Mouse (Mus musculus): ENCODE measurements around the gene Bad. TPM values are rescaled to one million over a fixed set of nuclear protein-coding genes. Genes with fewer than 3 reads are reported as not detected.
"Not testable (repeated sequence)": the region's sequence is repeated elsewhere in the genome, so short reads cannot be mapped to it uniquely, and the experiment has no call there.

Bad gene
- 10 to 100 TPM; 21.1 to 22.4 TPM for total RNA-seq (2021)
- long read RNA-seq, experiment 1, transcript Bad-202 (4 exons, 990 nt), result major isoform, 17 of 23 reads
- long read RNA-seq, experiment 1, partial matches to known transcripts, result 2 of 23 reads
- long read RNA-seq, experiment 1, other reads (novel, unspliced or antisense), result 3 of 23 reads
- long read RNA-seq, experiment 2, transcript Bad-202 (4 exons, 990 nt), result major isoform, 11 of 20 reads
- long read RNA-seq, experiment 2, partial matches to known transcripts, result 2 of 20 reads
- long read RNA-seq, experiment 2, other reads (novel, unspliced or antisense), result 4 of 20 reads

DNA sequence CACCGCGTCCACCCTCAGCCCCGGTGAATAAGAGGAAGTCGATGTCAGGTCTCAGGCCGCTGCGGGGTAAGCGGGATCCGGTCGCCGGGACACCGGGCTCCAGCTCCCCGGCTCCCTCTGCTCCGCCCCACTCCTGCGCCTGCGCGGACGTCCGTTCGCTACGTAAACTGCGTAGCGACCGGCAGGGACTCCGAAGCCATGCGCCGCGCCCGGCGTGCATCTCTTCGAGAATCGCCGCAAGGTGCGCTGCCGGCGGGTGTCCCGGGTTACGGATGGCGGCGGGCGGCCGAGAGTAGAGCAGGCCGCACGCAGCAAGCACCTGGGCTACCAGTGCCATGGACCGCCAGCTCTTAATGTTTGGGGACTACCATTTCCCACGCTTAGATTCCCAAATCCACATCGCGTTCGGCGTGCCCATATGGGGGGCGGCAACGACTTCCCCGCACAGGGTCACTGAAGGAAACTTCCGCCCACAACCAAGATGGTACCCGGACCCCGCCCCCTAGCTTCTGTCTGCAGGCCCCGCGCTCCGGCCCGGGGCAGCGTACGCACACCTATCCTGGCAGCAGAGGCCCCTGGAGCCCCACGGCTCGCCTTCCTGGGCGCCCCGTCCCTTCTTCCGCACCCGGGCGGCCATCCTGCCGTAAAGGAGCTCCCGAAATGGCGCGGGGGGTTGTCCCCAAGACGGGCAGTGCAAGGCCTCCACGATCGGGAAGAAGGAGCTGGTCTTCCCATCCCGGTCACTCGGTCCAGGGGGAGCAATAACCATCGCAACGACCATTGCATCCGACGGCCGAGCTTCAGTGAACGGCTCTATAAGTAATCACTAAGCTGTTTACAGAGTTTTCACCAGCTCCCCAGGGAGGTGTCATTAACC lies at the start of gene Bad:
TSS of gene Bad (plus strand) at position 490 of the 877 bp plus-strand sequence.
- peak; percentile 94 to 98 for DNase-seq

DNA sequence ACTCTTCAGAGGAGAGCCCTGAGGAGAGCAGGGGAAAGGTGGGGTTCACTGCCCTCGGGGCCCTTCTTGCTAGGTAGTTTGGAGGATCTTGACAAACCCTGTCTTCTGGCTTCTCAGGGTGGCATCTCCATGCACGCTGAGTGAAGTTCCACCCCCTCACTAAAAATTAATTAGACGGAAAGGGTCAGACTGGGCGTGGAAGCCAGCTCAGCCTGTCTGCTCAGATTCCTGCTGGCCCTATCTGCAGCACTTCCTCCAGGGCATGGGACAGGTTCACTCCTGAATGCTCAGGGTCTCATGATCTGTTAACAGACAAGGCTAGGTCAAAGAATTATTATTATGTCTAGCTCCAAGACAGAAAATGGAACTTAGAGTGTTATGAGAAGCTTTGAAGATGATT lies 49.1 kb upstream of the Bad start:
- no peak for DNase-seq

DNA sequence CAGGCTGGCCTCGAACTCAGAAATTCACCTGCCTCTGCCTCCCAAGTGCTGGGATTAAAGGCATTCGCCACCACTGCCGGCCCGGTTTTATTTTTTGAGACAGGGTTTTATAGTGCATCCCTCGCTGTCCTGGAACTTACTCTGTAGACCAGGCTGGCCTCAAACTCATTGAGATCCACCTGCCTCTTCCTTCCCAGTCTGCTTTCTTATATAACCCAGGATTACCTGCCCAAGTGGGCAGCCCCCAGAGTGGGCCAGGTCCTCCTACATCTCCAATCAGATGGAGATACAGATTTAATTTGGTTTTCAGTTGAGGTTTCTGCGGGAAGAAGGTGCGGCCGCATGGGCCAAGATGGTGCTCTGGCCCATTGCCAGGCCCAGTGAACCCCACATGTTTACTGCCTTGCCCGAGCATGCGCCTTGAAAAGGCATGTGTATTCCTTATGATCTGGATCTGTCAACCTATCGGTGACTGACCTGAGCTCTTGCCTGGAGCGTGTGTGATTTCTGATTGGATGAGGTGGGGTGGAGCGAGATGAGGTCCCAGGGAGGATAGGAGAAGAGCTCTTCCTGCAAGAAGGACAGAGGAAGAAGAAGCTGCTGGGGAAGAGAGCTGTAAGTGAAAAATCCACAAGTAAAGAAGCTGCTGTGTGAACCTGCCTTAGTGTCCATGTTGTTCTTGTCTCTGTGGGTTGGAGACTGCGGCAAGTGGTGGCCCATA lies 47.8 kb upstream of the Bad start:
- no peak for DNase-seq

DNA sequence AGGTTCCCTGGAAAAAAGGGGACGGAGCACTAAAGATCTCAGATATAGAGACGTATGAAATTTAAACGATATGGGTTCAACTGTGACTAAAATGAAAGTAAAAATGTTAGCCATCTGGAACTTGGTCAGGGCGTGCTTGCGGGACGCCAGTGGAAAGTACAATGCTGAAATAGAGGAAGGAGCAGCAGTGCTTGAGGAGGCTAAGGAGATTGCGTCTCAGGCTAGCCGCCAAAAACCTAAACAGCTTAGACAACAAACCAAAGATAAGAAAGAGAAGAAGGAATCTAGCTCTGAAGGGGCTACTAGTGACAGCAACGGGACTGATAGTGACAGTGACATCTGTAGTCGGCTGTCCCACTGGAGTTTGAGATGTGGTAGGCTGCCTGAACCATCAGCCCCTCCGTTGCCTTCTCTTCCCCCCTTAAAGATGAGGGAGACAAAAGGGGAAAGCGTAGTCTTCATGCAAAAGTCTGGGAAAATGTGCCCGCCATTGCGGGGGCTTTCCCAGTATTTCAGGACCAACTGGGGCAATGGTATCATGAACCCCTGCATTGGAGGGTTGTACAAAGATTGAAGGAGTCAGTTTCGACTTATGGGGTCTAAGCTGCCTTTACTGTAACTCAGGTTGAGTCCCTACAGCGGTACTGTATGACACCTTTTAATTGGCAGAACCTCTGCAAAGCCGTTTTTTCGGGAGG lies 45.9 kb upstream of the Bad start:
- DNase-seq, result not testable (repeated sequence)

DNA sequence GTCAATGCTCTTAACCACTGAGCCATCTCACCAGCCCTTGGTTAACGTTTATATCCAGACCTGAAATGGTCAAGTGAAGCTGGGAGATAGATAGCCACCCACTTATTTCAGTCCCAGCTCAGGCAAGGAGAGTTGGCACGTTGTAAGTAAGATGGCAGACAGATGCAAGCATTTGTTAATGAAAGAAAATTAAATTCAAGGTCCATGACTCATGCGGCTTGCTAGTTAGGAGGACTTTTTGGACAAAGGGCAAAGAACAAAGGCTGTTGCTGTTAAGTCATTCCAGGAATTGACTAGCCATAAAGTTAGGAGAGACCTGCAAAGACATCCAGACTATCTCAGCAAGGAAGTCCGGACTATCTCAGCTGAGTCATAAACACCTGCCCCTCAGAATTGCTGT lies 42.0 kb upstream of the Bad start:
- DNase-seq, result no peak

DNA sequence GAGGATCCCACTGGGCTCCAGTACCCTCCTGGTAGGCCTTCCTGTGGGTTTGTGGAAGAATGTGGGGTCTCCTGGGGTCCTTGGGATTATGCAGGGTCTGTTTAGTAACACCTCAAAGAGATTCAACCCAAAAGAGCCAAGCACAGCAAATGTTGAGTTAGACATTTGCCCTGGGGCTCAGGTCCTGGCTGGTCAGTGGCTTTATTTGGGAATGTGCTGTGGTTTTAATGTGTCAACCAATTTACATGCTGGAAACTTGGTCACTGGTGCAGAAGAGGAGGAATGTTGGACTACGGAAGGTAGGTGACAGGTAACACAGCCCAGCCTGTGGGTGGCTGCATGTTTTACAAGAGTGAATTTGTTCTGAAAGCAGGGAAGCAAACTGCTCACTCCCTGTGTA lies 38.6 kb upstream of the Bad start:
- DNase-seq, result no peak

DNA sequence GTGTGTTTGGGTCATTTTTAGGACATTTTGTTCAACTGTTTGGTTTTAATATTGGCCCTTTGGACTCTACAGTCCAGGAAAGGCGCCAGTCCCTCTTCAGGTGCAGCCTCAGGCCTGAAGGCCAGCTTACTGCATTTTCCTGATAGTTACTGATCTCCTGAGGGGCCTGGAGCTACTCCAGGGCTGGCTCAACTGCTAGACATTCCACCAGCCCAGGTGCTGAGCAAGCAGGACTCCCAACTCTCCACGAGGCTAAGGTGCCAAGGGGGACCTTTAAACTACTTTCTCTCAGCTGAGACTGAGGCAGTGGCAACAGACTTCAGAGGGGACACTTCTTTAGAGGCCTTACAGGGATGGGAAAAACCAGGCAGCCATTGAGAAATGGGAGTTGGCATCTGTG lies 36.8 kb upstream of the Bad start:
- no peak for DNase-seq

DNA sequence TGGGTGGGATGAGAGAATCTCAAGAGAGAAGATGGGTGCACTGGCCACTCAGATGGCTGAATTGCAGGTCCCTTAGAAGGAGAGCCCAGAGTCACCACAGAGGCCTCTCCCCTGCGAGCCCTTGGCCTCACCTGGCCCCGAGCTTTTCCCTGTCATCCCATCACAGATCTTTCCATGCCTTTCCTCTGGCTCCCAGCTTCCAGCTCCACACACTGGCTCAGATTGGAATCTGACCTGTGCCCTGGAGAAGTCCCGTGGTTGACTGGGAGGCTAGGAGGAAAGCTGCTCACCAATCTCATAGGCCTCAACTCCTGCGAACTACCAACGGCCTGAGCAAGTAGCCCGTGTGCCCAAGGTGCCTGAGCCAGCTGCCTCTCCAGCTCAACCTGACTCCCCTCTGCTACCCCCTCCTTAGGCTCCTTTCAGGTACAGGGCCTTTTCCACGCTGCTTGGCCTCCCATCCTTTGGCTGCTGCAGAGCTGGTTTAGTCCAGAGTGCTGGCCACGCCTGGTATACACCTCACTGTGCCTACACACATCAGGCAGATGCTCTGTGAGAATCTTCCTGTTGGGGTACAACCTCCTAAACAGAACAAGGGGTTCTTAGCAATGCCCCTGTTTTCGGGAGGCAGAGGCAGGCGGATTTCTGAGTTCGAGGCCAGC lies 36.0 kb upstream of the Bad start:
- DNase-seq, result no peak

DNA sequence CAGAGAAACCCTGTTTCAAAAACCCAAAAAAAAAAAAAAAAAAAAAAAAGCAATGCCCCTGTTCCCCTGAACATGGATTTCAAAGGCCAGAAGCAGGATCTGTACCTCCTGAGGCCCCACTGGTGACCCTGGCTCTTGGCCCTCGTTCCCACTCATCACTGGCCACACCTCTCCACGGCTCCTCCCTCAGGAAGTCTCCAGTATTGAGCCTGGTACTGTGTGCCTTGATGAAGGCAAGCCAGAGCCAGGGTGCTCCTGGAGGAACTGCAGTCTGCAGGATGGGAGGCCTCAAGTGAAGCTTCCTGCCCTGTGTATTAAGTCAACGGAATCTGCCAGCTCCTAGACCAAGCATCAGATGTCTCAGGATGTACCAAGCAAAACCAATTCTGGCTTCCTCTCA lies 35.5 kb upstream of the Bad start:
- DNase-seq, result no peak

DNA sequence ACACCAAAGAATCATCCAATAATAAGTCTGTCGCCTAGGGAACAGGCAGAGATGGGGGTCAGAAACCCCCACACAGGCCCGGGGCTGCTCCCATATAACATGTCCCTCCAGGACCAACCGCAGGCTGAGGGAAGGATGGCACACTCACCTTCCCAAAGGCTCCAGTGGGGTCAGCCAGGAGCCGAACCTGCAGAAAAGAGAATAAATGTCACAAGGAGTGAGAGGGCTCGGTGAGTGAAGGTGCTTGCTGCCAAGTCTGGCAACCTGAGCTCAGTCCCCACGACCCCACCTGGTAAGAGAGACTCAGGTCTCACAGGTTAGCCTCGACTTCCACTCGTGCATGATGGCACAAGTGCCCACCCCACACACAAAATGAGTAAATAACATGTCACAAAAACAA lies 34.6 kb upstream of the Bad start:
- DNase-seq, result no peak

DNA sequence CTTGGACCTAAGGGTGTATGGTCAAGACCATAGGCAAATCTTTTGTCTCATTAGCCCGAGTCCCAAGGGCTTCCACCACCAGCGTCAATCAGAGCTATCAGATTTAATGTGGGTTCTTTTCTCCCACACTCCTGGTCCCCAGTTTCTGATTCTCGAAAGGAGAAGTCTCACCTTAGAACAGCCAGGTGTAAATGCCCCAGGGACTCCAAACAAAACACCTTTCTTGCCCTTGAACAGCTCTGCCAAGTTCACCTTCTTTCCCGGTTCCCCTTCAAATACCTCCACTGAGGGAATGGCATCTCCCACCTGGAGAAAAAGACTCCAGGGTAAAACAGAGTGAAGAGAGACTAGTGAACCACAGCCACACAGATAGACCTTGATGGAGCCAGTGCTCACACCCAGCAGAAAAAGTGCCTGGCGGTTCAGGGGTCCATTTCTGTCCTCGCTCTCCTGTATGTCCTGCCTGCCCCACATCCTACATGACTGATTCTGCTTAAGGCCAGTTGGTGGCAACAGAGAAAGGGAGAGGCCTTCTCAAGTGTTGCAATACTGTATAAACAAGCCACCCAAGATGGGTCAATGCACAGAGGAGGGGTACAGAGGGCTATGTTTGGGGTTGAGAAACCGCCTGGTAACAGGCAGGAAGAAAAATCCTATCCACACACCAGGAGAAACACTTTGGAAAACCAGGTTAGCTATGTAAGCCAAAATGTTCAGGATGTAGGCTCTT lies 33.7 kb upstream of the Bad start:
- DNase-seq, result no peak

DNA sequence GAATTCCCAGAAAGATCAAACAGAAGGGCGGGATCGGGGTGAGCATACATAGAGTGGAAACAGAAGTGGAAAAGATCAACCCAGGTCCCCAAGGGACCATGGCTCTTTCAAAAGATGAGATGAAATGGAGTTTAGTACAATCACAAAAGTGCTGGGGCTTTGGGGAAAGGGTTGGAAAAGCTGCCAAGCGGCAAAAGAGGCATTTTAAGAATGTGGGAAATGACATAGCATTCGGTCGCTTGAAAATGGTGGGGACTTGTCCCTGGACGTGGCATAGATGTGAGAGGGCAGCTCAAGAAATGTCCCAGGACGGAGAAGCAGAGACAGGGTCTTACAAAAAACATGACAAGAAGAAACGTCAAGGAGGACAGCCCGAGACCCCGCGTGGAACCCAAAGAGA lies 32.6 kb upstream of the Bad start:
- DNase-seq, result no peak

DNA sequence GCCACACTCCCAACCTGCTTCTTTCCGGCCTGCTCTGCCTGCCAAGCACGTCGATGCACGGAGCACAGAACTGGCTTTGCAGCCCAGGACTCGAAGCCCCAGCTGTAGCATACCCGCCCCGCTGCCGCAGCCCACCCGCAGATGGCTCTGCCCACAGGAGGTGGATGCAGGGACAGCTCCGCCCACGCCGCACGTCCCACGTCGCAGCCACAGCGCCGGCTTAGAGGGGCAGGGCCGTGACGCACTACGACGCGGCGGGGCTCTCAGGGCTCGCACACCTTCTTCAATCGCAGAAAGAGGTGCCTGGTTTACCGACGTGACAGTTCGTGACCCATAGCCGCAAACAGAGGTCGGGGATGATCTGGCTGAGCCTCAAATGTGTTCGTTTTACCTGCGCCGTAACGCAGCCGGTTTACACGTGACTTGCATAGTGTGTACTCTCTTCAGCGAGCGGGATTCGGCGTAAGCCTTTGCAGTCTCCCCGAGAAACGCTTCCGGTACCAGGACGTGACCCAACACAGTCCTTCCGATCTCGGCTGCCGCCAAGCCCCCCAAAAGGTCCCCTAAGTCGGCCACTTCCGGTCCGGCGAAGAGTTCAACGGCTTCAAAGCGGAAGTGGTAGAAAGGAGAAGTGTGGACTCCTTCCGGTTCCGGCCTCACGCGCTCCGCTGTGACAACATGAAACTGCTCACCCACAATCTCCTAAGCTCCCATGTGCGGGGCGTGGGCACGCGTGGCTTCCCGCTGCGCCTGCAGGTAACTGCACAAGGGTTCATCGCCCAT lies 32.0 kb upstream of the Bad start, which contains the start of the genes Trmt112 and Prdx5:
TSS of gene Trmt112 (plus strand) at position 192 of the 783 bp plus-strand sequence.
TSS of gene Prdx5 (minus strand) at position 600 of the 783 bp plus-strand sequence.
- DNase-seq, result peak; percentile 90 to 94

DNA sequence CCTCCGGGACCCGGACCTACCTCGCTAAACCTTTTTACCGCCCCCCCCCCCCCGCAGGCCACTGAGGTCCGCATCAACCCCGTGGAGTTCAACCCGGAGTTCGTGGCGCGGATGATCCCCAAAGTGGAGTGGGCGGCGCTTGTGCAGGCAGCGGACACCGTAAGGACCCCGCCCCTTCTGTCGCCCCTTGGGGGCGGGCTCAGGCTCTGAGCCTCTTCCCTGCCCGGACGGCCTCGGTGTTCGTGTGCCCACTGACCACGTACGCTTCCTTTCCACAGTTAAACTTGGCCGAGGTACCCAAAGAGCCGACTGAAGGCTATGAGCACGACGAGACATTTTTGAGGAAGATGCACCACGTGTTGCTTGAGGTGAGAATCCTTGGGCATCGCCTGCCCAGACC lies 31.4 kb upstream of the Bad start:
- peak in 1 of 2 experiments; percentile 64 for DNase-seq

DNA sequence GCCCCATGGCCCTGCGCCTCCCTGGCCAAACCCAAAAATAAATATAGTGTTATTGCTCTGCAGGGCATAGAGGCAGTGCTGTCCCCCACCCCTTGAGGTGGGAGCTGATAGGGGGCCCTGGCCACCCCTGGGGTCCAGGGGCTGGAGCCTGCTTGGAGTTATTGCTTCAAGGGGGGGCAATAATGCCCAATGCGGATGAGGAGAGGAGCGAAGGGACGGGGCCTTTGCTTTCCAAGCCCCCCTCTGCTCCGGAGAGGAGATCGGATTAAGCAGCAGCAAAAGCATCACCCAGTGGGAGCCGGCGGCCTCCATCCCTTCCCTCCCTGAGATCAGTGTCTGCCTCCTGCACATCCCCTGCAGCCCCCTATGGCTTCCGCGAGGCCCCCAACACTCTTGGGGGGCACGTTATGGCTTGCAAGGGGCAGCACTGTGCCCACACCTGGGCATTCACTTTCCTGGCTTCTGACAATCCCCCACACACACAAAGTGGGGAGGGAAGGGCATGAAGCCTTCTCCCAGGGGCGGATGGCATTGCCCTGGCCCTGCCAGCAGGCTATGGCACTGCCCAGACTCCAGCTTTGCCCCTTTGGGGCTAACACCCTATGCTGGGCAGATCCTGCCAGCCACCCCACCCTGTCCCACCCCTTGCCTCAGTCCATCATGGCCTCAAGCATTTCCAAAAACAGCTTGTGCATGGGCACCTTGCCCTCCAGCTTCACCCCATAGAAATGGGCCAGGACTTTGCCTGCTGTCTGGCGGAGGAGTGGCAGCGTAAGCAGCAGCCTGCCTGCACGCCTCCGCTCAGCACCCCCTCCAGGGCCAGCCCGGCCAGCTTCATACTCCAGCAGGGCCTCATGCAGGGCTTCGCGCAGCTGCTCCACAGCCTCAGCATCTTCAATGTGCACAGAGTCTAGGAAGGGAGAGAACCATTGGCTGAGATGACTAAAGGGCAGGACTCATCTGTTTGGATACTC lies 30.3 kb upstream of the Bad start:
- DNase-seq, result peak in 1 of 2 experiments; percentile 1

DNA sequence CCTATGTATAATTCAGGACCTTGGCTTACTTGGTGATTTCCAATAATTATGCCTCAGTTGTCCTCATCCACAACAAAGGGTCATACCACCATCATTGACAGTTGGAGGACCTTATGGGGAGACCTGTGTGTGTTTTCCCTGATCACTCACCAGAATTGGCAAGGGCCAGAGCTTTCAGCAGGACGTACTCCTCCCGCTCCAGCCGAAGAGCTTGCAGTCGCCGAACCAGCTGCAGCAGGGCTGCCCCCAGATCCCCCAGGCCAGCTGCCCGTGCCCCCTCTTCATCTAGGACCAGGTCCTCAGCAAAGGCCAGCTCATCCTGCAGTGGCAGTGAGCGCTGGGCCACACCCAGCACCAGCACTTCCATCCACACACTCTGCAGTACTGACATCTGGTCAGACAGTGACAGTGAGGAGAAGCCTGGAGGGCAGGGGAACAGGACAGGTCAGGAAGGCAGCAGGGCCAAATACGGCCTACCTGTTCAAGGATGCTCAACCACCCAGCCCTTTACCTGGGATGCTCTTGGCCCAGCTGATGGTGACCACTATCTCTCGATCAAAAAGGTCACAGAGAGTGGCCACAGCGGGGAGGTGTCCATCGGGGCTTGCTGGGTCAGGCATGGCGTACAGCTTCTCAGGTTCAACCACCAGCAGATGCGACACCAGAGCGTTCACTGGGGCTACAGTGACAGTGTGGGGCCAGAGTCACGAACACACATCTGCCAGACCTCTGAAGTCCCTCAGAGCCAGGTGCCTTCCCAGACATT lies 29.3 kb upstream of the Bad start:
- no peak for DNase-seq

DNA sequence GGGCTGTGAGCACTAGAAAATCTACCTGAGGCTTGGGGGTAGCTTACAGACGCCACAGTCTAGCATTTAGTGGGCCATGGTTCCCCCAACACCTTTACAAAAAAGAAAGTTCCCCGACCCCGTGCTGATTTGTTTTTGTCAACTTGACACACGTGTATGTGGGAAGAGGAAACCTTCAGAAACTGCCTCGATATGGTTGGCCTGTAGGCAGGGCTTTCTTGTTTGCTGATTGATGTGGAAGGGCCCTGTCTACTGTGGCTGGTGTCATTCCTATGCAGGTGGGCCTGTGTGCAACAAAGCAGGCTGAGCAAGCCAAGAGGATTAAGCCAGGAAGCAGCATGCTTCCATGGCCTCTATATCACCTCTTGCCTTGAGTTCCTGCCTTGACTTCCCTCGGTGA lies 28.6 kb upstream of the Bad start:
- no peak for DNase-seq

DNA sequence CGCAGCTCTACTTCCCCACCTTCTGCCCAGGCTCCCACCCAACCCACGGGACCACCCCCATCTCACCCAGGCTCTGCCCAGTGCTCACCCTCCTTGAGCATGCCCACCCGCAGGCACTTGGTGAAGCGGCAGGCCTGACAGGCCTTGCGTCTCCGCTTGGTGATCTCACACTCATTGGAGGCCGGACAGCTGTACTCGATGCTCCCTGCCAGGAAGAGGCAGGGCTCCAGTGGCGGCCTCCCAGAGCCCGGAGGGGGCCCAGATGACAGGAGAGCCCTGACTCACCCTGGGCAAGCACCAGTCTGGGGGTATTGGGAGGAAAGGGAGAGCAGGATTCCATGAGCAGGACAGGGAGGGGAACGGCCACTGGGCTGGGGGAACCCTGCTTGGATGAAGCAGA lies 27.7 kb upstream of the Bad start:
- DNase-seq, result peak in 1 of 2 experiments; percentile 42

Data from heart, adult 18-20 months (tissue).